Mouse (Mus musculus) inflammation-experienced regulatory T-cells, adult 6 months (primary cell): ENCODE measurements at regions not wholly inside any gene's neighbourhood (a gene's known extent, or its start where the extent isn't known, plus 50 kb on each side); places are given as distances from the start of the nearest gene placed in this dataset.

Source experiments
- ATAC-seq: one replicate; pipeline ENCODE4 v1.8.0; 2017

DNA sequence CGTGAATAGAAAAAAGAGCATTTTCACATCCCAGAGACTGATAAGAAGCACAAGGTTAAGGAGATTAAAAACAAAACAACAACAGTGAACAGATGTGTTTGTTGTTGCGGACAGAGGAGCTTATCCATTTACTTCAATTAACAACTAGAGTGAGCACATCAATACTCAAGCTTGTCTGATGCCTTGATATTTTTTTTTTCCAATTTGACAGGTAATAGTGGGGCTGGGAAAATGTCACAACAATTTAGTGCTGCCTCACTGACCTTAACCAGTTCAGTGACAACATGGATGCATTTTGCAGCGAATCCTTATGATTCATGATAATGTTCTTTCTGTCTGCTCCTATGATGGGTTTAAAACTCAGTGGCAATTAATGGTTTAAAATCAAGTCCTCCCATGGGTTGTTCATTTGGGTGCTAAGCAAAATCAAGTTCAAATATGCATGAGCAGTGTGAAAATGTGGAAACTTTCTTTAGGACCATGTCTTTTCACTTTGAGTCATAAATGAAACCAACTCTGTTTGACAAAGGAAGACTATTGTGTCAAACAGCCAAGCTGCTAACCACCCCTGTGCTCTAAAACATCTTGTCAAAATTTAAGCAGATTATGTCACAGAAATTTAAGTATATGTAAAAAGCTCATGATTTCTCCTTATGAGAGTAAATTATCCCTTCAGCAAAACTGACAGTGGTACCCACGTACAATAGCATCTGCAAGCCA is 641.0 kb downstream of the Car8 start:
- peak; percentile 51 for ATAC-seq

DNA sequence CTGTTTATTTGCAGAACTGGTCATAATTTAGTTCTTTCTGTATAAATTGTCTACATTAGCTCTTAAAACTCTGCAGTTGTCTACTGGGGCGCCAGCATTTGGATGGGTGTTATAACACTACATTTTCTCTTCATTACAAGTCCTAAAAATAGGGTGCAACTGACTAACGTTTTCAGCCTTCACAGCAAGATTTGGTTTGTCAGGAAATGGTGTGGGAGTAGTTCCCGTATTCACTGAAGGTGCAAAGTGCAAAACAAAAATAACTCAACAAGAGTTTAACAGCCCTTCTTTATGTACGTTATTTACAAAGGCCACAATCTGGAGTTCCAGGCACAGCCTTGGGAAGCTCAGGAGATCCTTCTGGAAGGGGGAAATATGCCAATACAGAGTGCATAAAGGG is 642.7 kb downstream of the Car8 start:
- ATAC-seq = peak; percentile 32

DNA sequence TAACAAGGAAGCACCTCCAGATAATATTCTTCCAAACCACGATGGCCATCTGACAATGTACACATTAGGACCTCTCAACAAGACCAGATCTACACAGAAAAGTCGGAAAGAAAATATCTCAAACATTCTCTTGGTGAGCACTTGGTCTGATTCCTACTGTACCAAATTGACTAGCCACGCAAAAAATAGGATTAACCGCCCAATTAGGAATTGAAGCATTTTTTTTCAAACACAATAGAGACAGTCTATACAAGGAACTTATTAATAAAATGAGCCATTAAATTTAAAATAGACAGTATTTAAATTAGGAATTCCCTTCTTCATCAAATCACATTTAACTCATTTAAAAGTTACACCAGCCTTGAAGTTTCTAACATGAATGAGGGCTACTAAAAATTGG is 655.0 kb downstream of the Car8 start:
- ATAC-seq = no peak

DNA sequence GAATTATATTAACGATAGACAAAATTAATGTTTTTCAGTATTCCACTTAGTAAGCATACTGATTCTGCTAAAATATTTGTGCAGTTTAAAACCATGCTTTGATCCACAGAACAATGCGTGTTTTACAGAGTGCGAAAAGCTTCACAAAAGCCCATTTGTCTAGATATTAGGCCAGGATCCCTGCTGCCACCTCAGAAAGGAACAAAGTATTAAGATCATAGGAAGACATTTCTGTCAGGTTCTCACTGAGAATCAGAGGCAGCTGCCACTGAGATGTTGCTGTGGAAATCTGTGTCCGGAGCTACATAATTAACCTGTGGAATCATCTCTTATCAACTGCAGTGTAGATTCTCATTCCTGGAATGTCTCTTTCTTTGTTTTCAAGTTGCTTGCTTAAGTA is 656.9 kb downstream of the Car8 start:
- ATAC-seq = no peak

DNA sequence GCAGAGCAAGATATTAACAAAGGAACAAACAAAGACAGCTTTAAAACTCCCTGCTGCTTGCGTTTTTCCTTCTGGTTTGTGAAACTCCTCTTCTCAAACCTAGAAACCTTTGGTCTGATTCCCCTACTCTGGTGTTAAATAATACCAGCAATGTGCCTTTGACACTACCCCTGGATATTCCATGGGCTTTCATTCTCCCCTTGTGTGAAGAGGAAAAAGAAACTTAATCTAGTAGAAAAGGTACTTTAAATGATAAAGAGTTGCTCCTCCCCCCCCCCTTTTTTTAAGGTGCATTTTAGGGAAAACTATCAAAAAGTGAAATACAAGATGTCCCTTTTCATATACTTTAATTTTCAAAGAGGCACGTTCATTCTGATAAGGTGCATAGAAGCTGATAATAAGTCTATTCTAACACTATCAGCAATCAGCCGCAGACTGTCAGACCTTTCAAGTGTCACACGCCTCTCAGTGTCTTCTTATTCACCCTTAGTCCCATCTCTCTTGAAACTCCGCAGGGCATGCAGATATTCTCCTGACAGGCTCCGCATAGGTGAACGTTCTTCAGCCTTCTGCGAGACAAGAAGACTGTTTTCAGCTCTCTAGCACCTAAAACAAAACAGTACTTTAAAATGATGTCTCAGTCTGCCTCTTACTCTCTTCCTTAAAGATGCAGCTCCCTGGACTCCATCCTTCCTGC is 657.5 kb downstream of the Car8 start:
- no peak for ATAC-seq

DNA sequence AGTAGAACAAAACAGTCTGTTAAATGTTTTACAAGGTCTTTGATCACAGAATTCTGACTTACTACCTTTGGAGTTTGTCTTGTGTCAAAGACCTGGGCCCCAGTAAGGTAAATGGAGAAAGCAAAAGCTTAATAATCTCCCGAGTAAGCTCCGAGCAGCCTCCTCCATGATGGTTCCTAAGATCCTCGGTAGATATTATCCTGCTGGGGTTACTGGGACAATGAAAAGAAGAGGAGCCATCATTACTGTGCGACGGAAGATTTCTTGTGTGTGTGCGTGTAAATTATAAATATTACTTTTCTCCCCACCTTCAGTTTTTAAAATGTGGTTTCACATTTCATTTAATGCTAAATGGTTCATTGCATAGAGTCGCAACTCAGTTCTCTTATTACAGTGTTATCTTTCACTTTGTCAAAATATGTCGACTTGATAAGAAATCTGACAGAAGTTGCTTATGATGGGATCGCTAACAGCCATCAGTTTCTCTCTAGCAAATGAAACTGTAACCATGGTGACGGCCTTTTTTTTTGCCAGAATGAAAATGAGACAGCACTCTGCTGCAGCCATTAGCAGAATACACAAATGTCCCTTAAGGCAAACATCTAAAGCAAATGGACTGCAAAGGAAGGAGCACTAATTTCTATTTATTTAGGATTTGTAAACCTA is 658.2 kb downstream of the Car8 start:
- peak; percentile 88 for ATAC-seq

DNA sequence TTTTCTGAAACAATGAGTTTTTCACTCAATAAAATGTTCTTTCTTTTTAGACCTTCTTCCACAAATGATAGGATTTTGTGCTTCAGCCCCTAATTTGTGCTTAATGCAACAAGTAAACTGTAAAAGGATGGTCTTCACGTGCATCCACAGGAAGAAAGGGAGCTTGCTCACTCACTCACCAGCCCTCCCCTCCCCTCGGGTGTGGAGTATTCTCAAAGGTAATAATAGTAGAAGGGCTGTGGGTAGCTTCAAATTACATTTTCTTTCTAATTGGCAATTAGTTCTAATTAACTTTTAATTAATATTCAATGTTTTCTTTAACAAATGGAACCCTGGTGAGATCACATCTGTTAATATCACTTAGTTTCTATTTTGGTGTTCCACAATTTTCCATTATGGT is 664.8 kb downstream of the Car8 start:
- ATAC-seq = no peak

DNA sequence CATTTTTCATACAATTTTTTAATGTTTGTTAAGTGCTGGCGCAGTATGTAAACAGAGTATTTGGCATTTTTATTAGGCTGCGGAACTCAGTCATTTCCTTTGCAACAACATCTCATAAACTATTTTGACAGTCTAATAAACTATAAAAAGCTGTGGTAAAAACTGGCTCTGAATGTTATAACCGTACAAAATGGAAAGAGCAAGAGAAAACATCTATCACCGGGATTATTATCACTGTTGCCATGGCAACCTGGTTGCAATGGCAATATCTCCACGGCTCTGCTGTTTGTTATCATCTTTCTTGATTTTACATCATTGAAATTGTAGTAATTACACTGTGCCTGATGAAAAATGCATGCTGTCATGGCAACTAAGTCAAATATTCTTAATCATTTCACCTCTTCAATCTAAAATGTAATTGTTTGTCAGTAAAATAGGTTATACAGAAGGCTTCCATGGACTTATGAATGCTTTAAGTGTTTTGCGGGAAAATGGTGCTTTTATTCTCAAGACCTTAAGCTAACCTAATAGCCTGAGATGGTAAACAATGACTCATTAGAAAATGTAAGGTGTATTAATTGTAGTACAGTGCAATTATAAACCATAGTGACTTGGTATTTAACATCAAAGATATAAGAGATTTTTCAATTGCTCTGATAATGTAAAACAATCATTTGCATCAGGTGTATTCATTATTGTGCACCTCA is 671.0 kb downstream of the Car8 start:
- ATAC-seq = no peak

DNA sequence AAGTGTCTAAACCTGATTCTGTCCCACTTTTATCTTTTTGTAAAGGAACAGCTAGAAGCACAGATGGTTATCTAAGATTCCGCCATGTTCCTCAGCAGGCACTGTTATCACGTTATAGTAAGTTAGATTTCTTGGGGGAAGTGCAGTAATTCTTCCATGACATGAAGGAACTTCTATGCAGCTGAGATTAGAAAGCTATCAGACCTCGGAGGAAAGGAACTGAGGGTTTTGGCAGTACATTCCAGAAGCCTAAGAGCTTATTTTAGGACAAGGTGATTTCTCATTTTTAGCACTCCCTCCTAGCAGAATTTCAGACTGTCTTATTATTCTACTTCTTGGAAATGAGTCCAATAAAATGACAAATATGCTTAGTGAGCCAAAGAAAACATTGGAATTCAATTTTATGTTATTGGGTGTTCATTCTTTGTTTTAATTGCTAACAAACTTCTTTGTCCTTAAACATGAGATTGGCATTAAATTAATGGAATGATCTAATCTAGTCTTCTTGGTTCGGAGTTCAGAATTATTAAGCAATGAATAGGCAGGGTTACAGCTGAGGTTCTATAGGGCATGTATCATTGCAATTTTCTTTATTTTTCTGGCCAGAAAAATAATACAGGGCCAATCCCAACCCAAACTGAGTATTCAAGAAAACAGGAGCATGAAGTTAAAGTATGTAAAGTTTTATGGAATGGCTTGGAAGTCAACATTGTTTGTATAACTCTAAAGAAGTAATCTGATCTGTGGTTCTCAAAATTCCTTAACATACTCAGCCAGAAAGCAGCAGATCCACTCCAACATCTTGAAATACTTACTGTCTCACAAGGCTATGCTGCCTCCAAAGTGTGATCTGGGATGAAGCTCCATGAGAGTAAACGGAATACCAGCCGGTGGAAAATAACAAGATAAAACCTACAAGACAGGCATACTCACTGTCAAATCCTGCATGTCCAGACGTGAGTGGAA is 678.7 kb downstream of the Car8 start:
- ATAC-seq = no peak

DNA sequence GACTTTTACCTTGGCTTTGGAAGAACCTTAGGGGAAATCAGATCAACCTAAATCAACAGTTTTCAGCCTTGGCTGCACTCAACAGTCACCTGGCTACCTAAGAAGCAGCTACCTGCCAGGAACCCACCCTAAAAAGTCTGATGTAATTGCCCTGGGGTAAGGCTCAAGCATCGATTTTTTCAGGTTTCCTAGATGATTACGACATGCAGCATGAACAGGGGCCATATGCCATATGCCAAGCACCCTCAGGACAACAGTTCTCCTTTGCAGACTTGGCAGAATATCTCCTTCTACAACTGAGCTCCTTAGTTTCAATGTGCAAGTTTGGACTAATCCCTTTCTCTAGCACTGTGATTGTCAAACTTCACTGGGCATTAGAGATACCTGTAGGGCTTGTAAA is 680.1 kb downstream of the Car8 start:
- no peak for ATAC-seq

DNA sequence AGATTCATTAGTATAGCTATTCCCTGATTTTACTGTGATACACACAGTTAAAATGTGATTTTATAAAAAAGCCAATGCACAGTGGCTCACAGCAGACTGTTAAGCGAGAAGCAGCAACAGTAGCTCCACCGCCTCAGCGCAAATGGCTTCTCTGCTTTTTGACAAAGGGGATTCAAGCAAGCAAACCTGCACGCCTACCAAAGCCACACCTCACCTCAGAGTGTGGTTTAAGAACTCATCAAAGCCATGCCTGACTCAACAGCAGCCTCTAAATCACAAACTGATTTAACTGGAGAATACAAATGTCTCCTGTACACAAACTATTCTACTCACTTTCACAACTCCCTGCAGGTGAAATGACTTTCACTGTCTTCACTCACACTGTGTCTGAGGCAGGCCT is 704.5 kb downstream of the Car8 start:
- no peak for ATAC-seq

DNA sequence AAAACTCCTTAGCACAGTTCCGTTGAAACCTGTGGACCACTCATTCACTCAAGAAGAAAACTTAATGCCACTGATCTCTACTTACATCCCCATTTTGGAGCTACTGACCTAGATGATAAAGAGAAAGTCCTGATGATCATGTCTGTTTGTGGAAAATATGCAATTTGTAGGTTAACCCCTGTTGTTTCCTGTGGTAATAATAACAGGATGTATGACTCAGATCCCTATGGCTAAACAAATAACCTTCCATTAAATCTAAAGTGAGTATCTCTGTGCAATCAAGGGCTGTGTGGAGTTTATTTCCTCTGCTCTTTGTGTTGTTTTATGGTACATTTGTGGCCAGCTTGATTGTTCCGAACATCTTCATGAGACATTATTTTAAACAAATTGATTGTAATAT is 711.1 kb downstream of the Car8 start:
- peak; percentile 60 for ATAC-seq

DNA sequence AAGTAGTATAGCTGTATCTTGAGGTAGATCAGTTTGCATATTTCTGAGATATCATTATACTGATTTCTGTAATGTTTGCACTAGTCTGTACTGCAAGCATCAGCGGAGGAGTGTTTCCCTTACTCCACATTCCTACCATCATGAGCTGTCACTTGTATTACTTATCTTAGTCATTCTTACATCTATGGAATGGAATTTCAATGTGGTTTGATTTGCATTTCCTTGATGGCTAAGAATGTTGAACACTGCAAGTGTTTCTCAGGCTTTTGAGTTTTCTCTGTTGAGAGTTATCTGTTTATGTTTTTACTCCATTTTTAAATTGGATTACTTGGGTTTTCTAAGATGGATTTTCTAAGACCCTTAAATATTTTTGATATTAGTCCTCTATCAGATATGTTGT is 725.8 kb downstream of the Car8 start:
- no peak for ATAC-seq

DNA sequence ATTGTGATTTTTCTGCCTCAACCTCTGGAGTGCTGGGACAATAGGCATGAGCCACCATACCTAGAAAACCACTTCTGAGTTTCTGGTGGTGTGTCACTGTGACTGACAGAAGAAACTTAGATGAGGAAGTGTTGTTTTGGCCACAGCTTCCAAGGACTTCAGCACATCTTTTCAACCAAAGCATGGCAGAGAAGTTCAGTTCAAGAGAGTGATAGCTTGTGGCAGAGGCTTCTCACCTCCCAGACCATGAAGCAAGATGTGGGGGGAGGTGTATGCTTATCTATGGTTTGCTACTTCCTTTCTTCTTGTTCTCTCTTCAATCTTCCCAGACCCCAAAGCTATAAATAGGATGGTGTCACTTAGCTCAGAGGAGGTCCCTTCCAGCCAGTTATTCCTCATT is 753.3 kb downstream of the Car8 start:
- no peak for ATAC-seq

DNA sequence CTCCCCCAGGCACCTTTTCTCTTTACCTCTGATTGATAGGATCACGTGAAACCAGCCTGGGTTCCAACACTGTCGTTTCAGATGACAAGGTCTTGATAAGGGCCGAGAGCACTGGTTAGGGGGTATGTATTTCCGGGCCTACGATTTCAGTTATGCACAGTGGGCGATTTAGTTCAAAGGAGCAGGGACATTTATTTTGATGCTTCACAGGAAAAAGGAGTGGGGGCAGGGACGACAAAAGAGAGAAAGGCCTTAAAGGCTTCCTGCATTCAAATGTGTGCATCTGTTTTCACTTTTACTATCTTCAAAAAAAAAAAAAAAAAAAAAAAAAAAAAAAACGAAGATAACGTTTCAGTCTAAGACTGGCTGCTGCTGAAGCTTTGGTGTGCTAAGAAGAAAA is 783.7 kb downstream of the Car8 start:
- ATAC-seq = peak; percentile 87

DNA sequence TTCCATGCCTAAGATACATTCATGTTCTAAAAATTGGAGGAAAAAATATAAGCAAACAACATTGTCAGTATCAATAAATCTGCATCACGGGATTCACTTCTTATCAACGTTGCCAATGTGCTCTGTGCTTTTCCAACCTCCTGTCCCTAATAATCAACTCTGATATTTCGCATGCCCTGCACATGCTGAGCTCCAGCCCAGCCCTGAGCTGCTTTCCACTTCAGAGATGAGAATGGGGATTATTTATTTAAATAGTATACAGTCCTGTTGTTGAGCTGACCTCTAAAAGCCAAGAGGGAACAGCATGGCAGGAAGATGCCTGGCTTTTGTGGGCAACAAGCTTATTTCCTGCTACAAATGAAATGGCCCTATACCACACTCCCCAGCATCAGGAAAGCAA is 786.2 kb downstream of the Car8 start:
- no peak for ATAC-seq

DNA sequence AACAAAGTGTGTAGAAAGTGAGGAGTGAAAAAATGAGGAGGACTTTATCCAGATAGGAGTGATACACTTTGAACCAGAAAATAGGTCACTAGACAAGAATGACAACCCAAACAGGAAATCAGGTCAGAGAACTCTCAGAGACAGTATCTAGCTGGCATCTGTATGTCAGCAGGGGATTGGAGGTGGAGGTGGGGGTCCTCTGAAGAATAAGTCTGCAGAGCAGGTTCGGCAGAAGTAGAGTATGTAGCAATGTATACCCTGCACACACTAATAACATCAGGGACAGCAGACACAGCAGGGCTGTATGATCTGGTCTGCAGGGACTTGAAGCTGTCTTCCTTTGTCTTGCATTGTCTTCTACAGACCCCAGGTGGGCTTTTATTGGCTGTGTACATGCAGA is 787.9 kb downstream of the Car8 start:
- no peak for ATAC-seq

DNA sequence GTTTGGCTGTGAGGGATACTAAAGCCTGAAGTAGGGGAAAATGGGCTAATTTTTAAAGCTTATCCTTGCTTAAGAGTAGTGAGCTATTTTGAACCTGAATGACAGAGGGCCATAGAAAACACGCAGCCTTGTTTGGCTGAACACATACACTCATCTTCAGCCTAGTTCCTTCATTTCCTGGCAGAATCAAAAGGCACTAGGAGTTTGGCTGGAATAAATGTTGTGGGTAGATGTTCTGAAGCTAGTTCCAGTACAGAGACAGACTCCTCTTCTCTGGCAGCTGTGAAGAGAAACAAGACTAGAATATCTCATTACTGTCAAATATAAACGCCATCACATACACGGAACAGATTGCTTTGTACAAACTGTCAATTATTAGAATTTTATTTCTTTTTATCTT is 809.5 kb downstream of the Car8 start:
- no peak for ATAC-seq

DNA sequence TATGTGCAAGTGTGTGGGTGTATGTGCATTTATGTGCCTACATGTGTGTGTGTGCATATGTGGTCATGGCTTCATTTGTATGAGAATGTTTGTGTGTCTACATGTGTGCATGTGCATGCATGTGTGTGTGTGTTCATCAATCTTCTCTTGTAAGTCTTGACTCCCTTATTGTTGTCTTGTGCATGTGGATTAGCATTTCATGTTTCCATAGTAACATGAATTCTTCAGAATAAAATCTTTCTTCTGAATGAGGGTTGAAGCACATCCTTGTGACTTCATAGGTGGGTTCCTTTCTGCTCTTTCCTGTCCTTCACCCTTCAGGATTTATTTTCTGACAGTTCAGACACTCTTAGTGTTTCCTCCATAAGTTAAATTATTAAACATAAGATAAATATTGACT is 814.8 kb downstream of the Car8 start:
- ATAC-seq = no peak

DNA sequence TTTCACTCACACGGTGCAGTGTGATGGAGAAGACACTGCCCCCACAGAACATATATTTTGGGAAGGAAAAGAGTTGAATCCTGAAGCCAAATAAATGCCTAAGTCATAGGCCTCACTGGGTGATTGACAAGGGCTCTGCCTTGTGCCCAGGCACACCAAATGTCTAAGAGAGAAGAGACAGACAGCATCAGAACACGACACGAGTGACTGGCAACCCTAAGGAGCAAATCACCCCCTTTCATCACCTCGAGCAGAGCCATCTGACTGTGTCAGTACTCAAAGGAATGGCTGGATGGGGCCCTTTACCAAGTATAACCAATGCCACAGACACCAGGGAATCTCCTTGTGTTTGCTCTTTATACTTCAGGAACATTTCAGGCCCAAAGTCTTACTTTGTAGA is 815.6 kb downstream of the Car8 start:
- ATAC-seq = no peak

DNA sequence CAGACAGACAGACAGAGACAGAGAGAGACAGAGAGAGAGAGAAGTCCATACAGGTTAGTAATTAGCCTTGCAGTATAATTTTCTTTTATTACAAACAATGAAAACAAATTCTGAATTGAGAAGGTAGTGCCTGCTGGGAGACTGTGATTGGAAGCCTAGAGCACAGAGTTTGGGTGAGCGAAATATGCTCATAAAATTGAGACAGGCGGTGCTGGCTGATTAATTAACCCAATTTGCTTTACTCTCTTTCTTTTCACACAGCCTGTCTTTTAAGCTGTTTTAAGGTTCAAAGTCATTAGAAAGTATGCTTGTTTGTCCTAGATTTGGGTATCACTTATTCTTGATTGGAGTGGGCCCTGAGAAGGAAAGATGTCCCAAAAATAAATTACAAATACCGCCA is 816.1 kb downstream of the Car8 start:
- ATAC-seq = no peak

DNA sequence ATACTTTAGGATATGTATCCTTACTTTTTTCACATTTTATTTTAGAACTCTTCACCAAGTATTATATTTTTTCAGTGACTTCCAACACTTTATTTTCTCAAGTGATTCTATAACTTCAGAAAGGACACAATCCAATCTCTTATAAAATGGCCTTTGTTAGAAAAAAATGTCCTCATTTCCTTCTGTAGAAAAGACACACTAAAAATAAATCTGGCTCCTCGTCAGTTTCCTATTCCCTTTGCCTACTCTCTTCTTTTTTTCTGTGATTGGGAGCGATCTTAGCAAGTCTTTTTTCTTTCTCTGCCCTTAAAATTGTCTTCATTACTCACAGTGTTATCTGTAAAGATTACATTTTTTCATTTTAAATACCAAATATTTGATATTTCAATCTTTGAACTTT is 824.5 kb downstream of the Car8 start:
- no peak for ATAC-seq
